Mouse (Mus musculus) CD8-positive naive resting alpha-beta T cell, adult 2 months (primary cell): Measurements from ENCODE around the gene 9530003J23Rik.

Experiments used
- DNase-seq, 2 experiments: peaks; one replicate each; pipeline ENCODE4 v3.0.0; 2022; ENCODE audit warnings: low read depth in 2 of 2, low spot score in 2 of 2

Gene 9530003J23Rik

DNA sequence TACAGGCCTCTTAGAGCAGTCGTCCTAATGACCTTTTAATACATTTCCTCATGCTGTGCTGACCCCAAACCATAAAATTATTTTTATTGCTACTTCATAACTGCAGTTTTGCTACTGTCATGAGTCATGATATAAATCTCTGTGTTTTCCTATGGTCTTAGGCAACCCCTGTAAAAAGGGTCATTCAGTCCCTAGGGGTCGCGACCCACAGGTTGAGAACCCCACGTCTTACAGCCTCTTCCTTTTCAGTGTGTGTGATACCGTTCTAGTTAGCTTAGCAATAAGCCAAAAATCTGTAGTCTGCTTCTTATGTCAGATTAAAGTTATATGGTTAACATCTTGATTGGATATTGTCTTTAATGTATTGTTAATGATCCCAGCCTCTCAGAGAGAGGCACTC is 45.1 kb downstream of the 9530003J23Rik start:
- DNase-seq: no peak

DNA sequence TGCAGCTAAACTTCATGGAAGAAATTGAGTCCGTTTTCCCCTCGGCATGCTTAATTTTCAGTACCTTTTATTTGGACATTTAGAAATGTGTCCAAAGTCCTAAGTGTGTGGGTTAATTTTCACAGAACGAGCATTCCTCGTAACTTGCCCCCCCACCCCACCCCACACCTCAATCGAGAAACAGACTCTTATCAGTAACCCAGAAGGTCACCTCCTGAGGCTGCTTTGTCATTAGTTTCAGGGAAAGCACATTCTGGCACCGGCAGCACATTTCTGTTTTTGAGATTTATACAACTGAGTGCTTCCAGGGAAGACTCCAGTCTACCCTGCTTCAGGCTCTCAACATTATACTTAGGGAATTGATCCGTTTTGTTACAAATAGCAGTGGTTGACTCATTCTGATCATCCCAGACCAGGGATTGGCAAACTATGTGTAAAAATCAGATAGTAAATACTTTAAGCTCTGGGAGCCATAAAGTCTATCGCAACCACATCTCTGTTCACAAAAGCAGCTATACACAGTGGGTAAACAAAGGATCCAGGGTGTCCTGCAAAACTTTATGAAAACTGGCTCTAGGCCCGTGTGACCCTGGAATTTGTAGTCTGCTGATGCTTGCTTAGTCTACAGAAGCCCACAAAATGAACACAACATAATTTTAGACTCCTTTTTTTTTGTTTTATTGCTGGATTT is 53.0 kb downstream of the 9530003J23Rik start:
- DNase-seq: no peak
